ENCODE assay signal across 12 mouse cellular contexts in genomic region chr14:27040451-27040850, GRCm38 (mm10). TPM values are rescaled to one million over a fixed set of nuclear protein-coding genes. Genes with fewer than 3 reads are reported as not detected.
DNase-seq lines count a peak whose midpoint lies in the region; ATAC-seq and TF ChIP-seq lines count a peak whose summit lies in the region.
"Had no signal": no experiment of that assay in that cellular context is flagged by ENCODE, and none has a peak within 500 bp of the region (broad histone marks: within the 10 kb centered on the region; RNA-seq: fewer than 3 reads in every experiment).

No protein-coding gene starts in this region.

- no peaks in the 10 kb centered on the region for H3K36me3 ChIP-seq in kidney, embryonic 15.5 days
- no peaks in the 10 kb centered on the region for H3K36me3 ChIP-seq in embryonic facial prominence, embryonic 14.5 days (ENCODE audit: control insufficient read depth, insufficient read depth, low read length)
- no peaks in the 10 kb centered on the region for H3K36me3 ChIP-seq in hindbrain, postnatal 0 days (ENCODE audit: insufficient read depth, low read length)
- H3K36me3 ChIP-seq in midbrain, embryonic 16.5 days (ENCODE audit: control insufficient read depth, insufficient read depth, low read length): no peaks in the 10 kb centered on the region

- TF ChIP-seq CTCF in hindbrain, postnatal 0 days (IDR thresholded peaks at IDR 0.05; ENCODE audit: low read depth): no peak

- peaks cover 53% of the 10 kb centered on the region for H3K4me1 ChIP-seq in kidney, embryonic 15.5 days
- H3K4me1 ChIP-seq in embryonic facial prominence, embryonic 14.5 days (ENCODE audit: control insufficient read depth, insufficient read depth, low read length): peaks cover 35% of the 10 kb centered on the region
- no peaks in the 10 kb centered on the region; the same call in 1 of the 2 replicates for H3K4me1 ChIP-seq in hindbrain, postnatal 0 days (ENCODE audit: insufficient read depth, low read length)
- peaks cover 9% of the 10 kb centered on the region; the same call in 1 of the 2 replicates for H3K4me1 ChIP-seq in midbrain, embryonic 16.5 days (ENCODE audit: control insufficient read depth, insufficient read depth, low read length)

- no peak for ATAC-seq in kidney, embryonic 15.5 days (replicated peaks; ENCODE audit: low FRiP score)
- no peak for ATAC-seq in embryonic facial prominence, embryonic 14.5 days (ENCODE audit: low read depth)
- ATAC-seq in hindbrain, postnatal 0 days: no peak
- no peak for ATAC-seq in midbrain, embryonic 16.5 days

- DNase-seq in kidney, postnatal 10 days: no peak
- no peak for DNase-seq in embryonic facial prominence, embryonic 14.5 days (ENCODE audit: low spot score)
- no peak for DNase-seq in hindbrain, postnatal 0 days (ENCODE audit: low spot score)
- no peak for DNase-seq in spleen, adult 12 weeks (ENCODE audit: low spot score)
- no peak for DNase-seq in layer of hippocampus, postnatal 10 days (ENCODE audit: low spot score in 2 of 2)
- DNase-seq in frontal cortex, postnatal 25 days (ENCODE audit: low spot score in 2 of 2): no peak
- DNase-seq: adrenal gland, adult 8-10 months had no signal

- peaks cover 3% of the 10 kb centered on the region; the same call in 1 of the 2 replicates for H3K27me3 ChIP-seq in kidney, embryonic 15.5 days
- H3K27me3 ChIP-seq in embryonic facial prominence, embryonic 14.5 days (replicated peaks; ENCODE audit: control insufficient read depth, insufficient read depth, low read length): no peaks in the 10 kb centered on the region
- no peaks in the 10 kb centered on the region for H3K27me3 ChIP-seq in hindbrain, postnatal 0 days (ENCODE audit: insufficient read depth, low read length)
- peaks cover 12% of the 10 kb centered on the region for H3K27me3 ChIP-seq in midbrain, embryonic 16.5 days (ENCODE audit: control insufficient read depth, insufficient read depth, low read depth, low read length)

- 15% methylated on average over 12 of the region's 12 CpGs for whole genome bisulfite sequencing in kidney, embryonic 15.5 days
- 12% methylated on average over 12 of the region's 12 CpGs for WGBS in embryonic facial prominence, embryonic 14.5 days
- WGBS in hindbrain, postnatal 0 days: 26% methylated on average over 12 of the region's 12 CpGs
- WGBS in midbrain, embryonic 16.5 days: 11% methylated on average over 12 of the region's 12 CpGs

- H3K9me3 ChIP-seq in kidney, embryonic 15.5 days (replicated peaks): no peaks in the 10 kb centered on the region
- H3K9me3 ChIP-seq in embryonic facial prominence, embryonic 14.5 days (ENCODE audit: control insufficient read depth, low read length): no peaks in the 10 kb centered on the region
- no peaks in the 10 kb centered on the region for H3K9me3 ChIP-seq in hindbrain, postnatal 0 days (ENCODE audit: low read length)
- no peaks in the 10 kb centered on the region for H3K9me3 ChIP-seq in midbrain, embryonic 16.5 days (replicated peaks; ENCODE audit: control insufficient read depth, low read length, poor library complexity, severe bottlenecking)

- peak overlapping the region; percentile 81 for H3K4me3 ChIP-seq in kidney, embryonic 15.5 days (replicated peaks)
- peak overlapping the region; percentile 99 for H3K4me3 ChIP-seq in embryonic facial prominence, embryonic 14.5 days (ENCODE audit: low read depth, low read length)
- H3K4me3 ChIP-seq in hindbrain, postnatal 0 days (ENCODE audit: low read length): peak overlapping the region; percentile 99
- peak overlapping the region; percentile 67 for H3K4me3 ChIP-seq in midbrain, embryonic 16.5 days (ENCODE audit: low read depth, low read length)

- H3K9ac ChIP-seq in kidney, embryonic 15.5 days: peak overlapping the region; percentile 83
- peak overlapping the region; percentile 92 for H3K9ac ChIP-seq in embryonic facial prominence, embryonic 14.5 days (ENCODE audit: low read depth, low read length)
- 0 out of 2 replicates have a peak overlapping the region, but pooled peaks have one; percentile 76 for H3K9ac ChIP-seq in hindbrain, postnatal 0 days (replicated peaks; ENCODE audit: low read length)
- no peak overlapping the region for H3K9ac ChIP-seq in midbrain, embryonic 16.5 days (ENCODE audit: low read depth, low read length)
- H3K9ac ChIP-seq: liver, embryonic 14.5 days had no signal

- peak overlapping the region; percentile 92 for H3K4me2 ChIP-seq in kidney, embryonic 15.5 days
- H3K4me2 ChIP-seq in embryonic facial prominence, embryonic 14.5 days (ENCODE audit: low read depth, low read length): peak overlapping the region; percentile 93
- peak overlapping the region; percentile 97 for H3K4me2 ChIP-seq in hindbrain, postnatal 0 days (ENCODE audit: low read depth, low read length)
- H3K4me2 ChIP-seq in midbrain, embryonic 16.5 days (ENCODE audit: low read length): peak overlapping the region; percentile 94; the same call in 1 of the 2 replicates

- H3K27ac ChIP-seq in kidney, embryonic 15.5 days: peak overlapping the region; percentile 54; the same call in 1 of the 2 replicates
- peak overlapping the region; percentile 82 for H3K27ac ChIP-seq in embryonic facial prominence, embryonic 14.5 days (replicated peaks; ENCODE audit: low read depth, low read length)
- no peak overlapping the region for H3K27ac ChIP-seq in hindbrain, postnatal 0 days
- H3K27ac ChIP-seq in midbrain, embryonic 16.5 days (ENCODE audit: low read length): no peak overlapping the region
- H3K27ac ChIP-seq: liver, embryonic 14.5 days had no signal

RNA-seq across cellular contexts. Expression of gene Il17rd, which starts 1.7 kb away (rescaled TPM):
- 5.9 and 6.2 TPM in 2 replicates for polyA plus RNA-seq in kidney, embryonic 15.5 days (2015; fragmentation: Nextera tagmentation; extraction: Ambion mirVana)
- polyA plus RNA-seq in embryonic facial prominence, embryonic 14.5 days (2014; fragmentation: Nextera tagmentation; extraction: Ambion mirVana): 4.9 and 5.7 TPM in 2 replicates
- 10.6 and 16.1 TPM in 2 replicates for total RNA-seq in hindbrain, postnatal 0 days (2014; rRNA removed)
- 2.8 and 3.1 TPM in 2 replicates for polyA plus RNA-seq in hindbrain, postnatal 0 days (2015; fragmentation: Nextera tagmentation; extraction: Ambion mirVana)
- 1.9 and 2.3 TPM in 2 replicates for polyA plus RNA-seq in midbrain, embryonic 16.5 days (2015; fragmentation: Nextera tagmentation; extraction: Ambion mirVana)
- total RNA-seq in layer of hippocampus, postnatal 10 days (2021): 1 to 10 TPM; 5.8 to 6.5 TPM
- total RNA-seq: common myeloid progenitor, adult 5-6 weeks; hematopoietic stem cell, adult 5-6 weeks had no signal

RNA-seq across cellular contexts. Expression of gene Hesx1, which starts 46.2 kb away (rescaled TPM):
- 1.1 and 1.4 TPM in 2 replicates for polyA plus RNA-seq in kidney, embryonic 15.5 days (2015; fragmentation: Nextera tagmentation; extraction: Ambion mirVana)
- 0.19 TPM in 1 of 2 replicates, not detected in the other for polyA plus RNA-seq in embryonic facial prominence, embryonic 14.5 days (2014; fragmentation: Nextera tagmentation; extraction: Ambion mirVana)
- 0.25 TPM in 1 of 2 replicates, not detected in the other for total RNA-seq in hindbrain, postnatal 0 days (2014; rRNA removed)
- 0.19 and 0.59 TPM in 2 replicates for polyA plus RNA-seq in hindbrain, postnatal 0 days (2015; fragmentation: Nextera tagmentation; extraction: Ambion mirVana)
- 0.19 TPM in 1 of 2 replicates, not detected in the other for polyA plus RNA-seq in midbrain, embryonic 16.5 days (2015; fragmentation: Nextera tagmentation; extraction: Ambion mirVana)
- total RNA-seq in layer of hippocampus, postnatal 10 days (2021): not detected
- total RNA-seq: hematopoietic stem cell, adult 5-6 weeks had no signal

Comparison
In these comparisons a context has a peak if more than half of its experiments do, and no peak if none do; other contexts are left out.
1. H3K27ac ChIP-seq: peak in kidney, embryonic 15.5 days (single experiment) and embryonic facial prominence, embryonic 14.5 days (single experiment); none in hindbrain, postnatal 0 days (single experiment) and midbrain, embryonic 16.5 days (single experiment).
2. Peak in every context shown above with its lines, with median percentiles within 50 percentile points of each other: H3K4me2 ChIP-seq and H3K4me3 ChIP-seq.